Mouse (Mus musculus): ENCODE results near the gene Acot6. TPM values are rescaled to one million over a fixed set of nuclear protein-coding genes. Genes with fewer than 3 reads are reported as not detected.

The Acot6 gene
- total and polyA plus RNA-seq, 2 experiments from 2014 or later, result 1.6 to 6.8 TPM

GRCm38 (mm10) chr12:84148622-84149012 lies 48.2 kb downstream of the Acot6 start:
- no peaks in the 10 kb centered on the region; the same call in 1 of the 2 replicates for H3K36me3 ChIP-seq (ENCODE audit: insufficient read depth, low read length)
- 2% methylated on average over 10 of the region's 10 CpGs for WGBS
- DNase-seq (ENCODE audit: low spot score) (no peak), ATAC-seq (peak; percentile 48)
- H3K4me1 ChIP-seq (ENCODE audit: insufficient read depth, low read length), result no peaks in the 10 kb centered on the region
- H3K27ac ChIP-seq, result peak overlapping the region; percentile 77
- H3K9me3 ChIP-seq (ENCODE audit: low read length), result no peaks in the 10 kb centered on the region
- no peak for TF ChIP-seq CTCF (IDR thresholded peaks at IDR 0.05; ENCODE audit: low read depth)
- H3K27me3 ChIP-seq (ENCODE audit: insufficient read depth, low read length), result no peaks in the 10 kb centered on the region
- peak overlapping the region; percentile 72 for H3K4me3 ChIP-seq (ENCODE audit: low read length)
- peak overlapping the region; percentile 94 for H3K4me2 ChIP-seq (ENCODE audit: low read depth, low read length)
- peak overlapping the region; percentile 67 for H3K9ac ChIP-seq (replicated peaks; ENCODE audit: low read length)

- Histone ChIP-seq H3K4me2 (ENCODE audit: low read depth, low read length) (no peak overlapping the region), H3K4me1 (ENCODE audit: insufficient read depth, low read length) (no peaks in the 10 kb centered on the region), H3K9me3 (ENCODE audit: low read length) (no peaks in the 10 kb centered on the region), H3K9ac (replicated peaks; ENCODE audit: low read length) (no peak overlapping the region), H3K27me3 (ENCODE audit: insufficient read depth, low read length) (no peaks in the 10 kb centered on the region), H3K36me3 (ENCODE audit: insufficient read depth, low read length) (no peaks in the 10 kb centered on the region), H3K4me3 (ENCODE audit: low read length) (no peak overlapping the region), H3K27ac (no peak overlapping the region)
- 39% methylated on average over 15 of the region's 15 CpGs for WGBS
- peak; percentile 21 for DNase-seq (ENCODE audit: low spot score)
- TF ChIP-seq CTCF (IDR thresholded peaks at IDR 0.05; ENCODE audit: low read depth), result no peak
- ATAC-seq, result no peak
These were observed 49.5 kb downstream of the Acot6 start for GRCm38 (mm10) chr12:84149971-84150370.

GRCm38 (mm10) chr12:84150976-84151375 lies 50.5 kb downstream of the Acot6 start:
- no peaks in the 10 kb centered on the region; the same call in 1 of the 2 replicates for H3K36me3 ChIP-seq (ENCODE audit: insufficient read depth, low read length)
- TF ChIP-seq CTCF (IDR thresholded peaks at IDR 0.05; ENCODE audit: low read depth), result no peak
- no peaks in the 10 kb centered on the region for H3K4me1 ChIP-seq (ENCODE audit: insufficient read depth, low read length)
- no peaks in the 10 kb centered on the region for H3K27me3 ChIP-seq (ENCODE audit: insufficient read depth, low read length)
- no peak overlapping the region for H3K4me3 ChIP-seq (ENCODE audit: low read length)
- no peak overlapping the region for H3K27ac ChIP-seq
- 55% methylated on average over 6 of the region's 6 CpGs for WGBS
- ATAC-seq (no peak), DNase-seq (ENCODE audit: low spot score) (no peak)
- no peak overlapping the region for H3K4me2 ChIP-seq (ENCODE audit: low read depth, low read length)
- no peak overlapping the region for H3K9ac ChIP-seq (replicated peaks; ENCODE audit: low read length)
- H3K9me3 ChIP-seq (ENCODE audit: low read length), result no peaks in the 10 kb centered on the region

- H3K9me3 ChIP-seq (ENCODE audit: low read length), result no peaks in the 10 kb centered on the region
- TF ChIP-seq CTCF (IDR thresholded peaks at IDR 0.05; ENCODE audit: low read depth), result no peak
- H3K4me1 ChIP-seq (ENCODE audit: insufficient read depth, low read length), result no peaks in the 10 kb centered on the region
- WGBS, result 86% methylated on average over 10 of the region's 10 CpGs
- no peaks in the 10 kb centered on the region for H3K27me3 ChIP-seq (ENCODE audit: insufficient read depth, low read length)
- no peak overlapping the region for H3K4me2 ChIP-seq (ENCODE audit: low read depth, low read length)
- H3K36me3 ChIP-seq (ENCODE audit: insufficient read depth, low read length), result no peaks in the 10 kb centered on the region; the same call in 1 of the 2 replicates
- no peak overlapping the region for H3K4me3 ChIP-seq (ENCODE audit: low read length)
- ATAC-seq (no peak), DNase-seq (ENCODE audit: low spot score) (no peak)
- H3K27ac ChIP-seq, result no peak overlapping the region
- no peak overlapping the region for H3K9ac ChIP-seq (replicated peaks; ENCODE audit: low read length)
These were observed 51.5 kb downstream of the Acot6 start for GRCm38 (mm10) chr12:84151911-84152310.

- no peak overlapping the region for H3K4me2 ChIP-seq (ENCODE audit: low read depth, low read length)
- no peak for TF ChIP-seq CTCF (IDR thresholded peaks at IDR 0.05; ENCODE audit: low read depth)
- no peak overlapping the region for H3K27ac ChIP-seq
- no peak overlapping the region for H3K9ac ChIP-seq (replicated peaks; ENCODE audit: low read length)
- WGBS, result 79% methylated on average over 32 of the region's 32 CpGs
- no peaks in the 10 kb centered on the region for H3K9me3 ChIP-seq (ENCODE audit: low read length)
- DNase-seq (ENCODE audit: low spot score) (no peak), ATAC-seq (no peak)
- no peak overlapping the region for H3K4me3 ChIP-seq (ENCODE audit: low read length)
- H3K36me3 ChIP-seq (ENCODE audit: insufficient read depth, low read length), result no peaks in the 10 kb centered on the region; the same call in 1 of the 2 replicates
- H3K4me1 ChIP-seq (ENCODE audit: insufficient read depth, low read length), result no peaks in the 10 kb centered on the region
- no peaks in the 10 kb centered on the region for H3K27me3 ChIP-seq (ENCODE audit: insufficient read depth, low read length)
These were observed 52.1 kb downstream of the Acot6 start for GRCm38 (mm10) chr12:84152352-84153190.

- H3K36me3 ChIP-seq (ENCODE audit: insufficient read depth, low read length), result peaks cover 3% of the 10 kb centered on the region; the same call in 1 of the 2 replicates
- no peaks in the 10 kb centered on the region for H3K9me3 ChIP-seq (ENCODE audit: low read length)
- no peak overlapping the region for H3K9ac ChIP-seq (replicated peaks; ENCODE audit: low read length)
- no peaks in the 10 kb centered on the region for H3K27me3 ChIP-seq (ENCODE audit: insufficient read depth, low read length)
- no peaks in the 10 kb centered on the region for H3K4me1 ChIP-seq (ENCODE audit: insufficient read depth, low read length)
- H3K4me3 ChIP-seq (ENCODE audit: low read length), result no peak overlapping the region
- TF ChIP-seq CTCF (IDR thresholded peaks at IDR 0.05; ENCODE audit: low read depth), result no peak
- DNase-seq (ENCODE audit: low spot score) (no peak), ATAC-seq (no peak)
- H3K4me2 ChIP-seq (ENCODE audit: low read depth, low read length), result no peak overlapping the region
- no peak overlapping the region for H3K27ac ChIP-seq
- 84% methylated on average over 6 of the region's 6 CpGs for WGBS
These were observed 53.0 kb downstream of the Acot6 start for GRCm38 (mm10) chr12:84153414-84153813.
